Mouse (Mus musculus): ENCODE data around the gene Znfx1. TPM values are rescaled to one million over a fixed set of nuclear protein-coding genes. Genes with fewer than 3 reads are reported as not detected.
A peak's percentile ranks its signal among the peaks of the same experiment; 100 is the strongest.

The Znfx1 gene
- polyA plus RNA-seq, 1 experiment from 2014 or later: 10.4 TPM

DNA sequence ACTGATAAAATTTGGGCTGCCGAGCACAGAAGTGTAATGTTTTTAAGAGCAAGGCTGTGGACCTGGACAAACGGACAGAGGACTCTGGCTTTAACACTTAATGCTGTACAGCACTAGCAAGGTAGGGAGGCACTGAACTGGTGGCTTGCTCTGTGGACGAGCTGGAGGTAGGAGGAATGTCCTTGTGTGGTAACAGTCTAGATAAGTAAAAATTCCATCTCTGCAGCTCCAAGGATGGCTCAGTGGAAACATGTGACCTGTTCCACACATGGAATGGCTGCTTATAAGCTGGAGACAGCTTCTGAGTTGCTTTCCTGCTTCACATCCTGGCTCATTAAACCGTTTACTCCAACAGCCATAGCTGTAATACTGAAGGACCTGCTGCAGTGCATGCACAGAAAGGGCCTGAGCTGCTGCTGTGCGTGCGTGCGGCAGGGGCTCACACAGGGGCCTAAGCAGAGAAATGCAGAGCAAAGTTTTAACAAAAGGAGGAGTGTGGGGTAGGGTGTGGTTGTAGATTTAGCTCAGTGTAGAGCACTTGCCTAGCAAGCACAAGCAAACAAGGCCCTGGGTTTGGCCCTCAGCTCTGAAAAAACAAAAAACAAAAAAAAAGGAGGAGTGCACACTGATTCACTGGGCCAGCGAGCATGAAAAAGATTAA is 14.0 kb downstream of the Znfx1 start:
- Histone ChIP-seq H3K9me3 (replicated peaks) (no peaks in the 10 kb centered on the region), H3K4me3 (no peak overlapping the region), H3K27ac (ENCODE audit: poor library complexity, severe bottlenecking) (peak overlapping the region; percentile 89), H3K36me3 (peaks cover 81% of the 10 kb centered on the region), H3K4me1 (replicated peaks) (peaks cover 22% of the 10 kb centered on the region), H3K4me2 (0 out of 2 replicates have a peak overlapping the region, but pooled peaks have one; percentile 2), H3K27me3 (replicated peaks) (no peaks in the 10 kb centered on the region), H3K9ac (peak overlapping the region; percentile 53)
- peak; percentile 37; the same call in 1 of the 2 replicates for ATAC-seq (ENCODE audit: insufficient number of reproducible peaks, low FRiP score)
- 62% methylated on average over 8 of the region's 8 CpGs for WGBS

DNA sequence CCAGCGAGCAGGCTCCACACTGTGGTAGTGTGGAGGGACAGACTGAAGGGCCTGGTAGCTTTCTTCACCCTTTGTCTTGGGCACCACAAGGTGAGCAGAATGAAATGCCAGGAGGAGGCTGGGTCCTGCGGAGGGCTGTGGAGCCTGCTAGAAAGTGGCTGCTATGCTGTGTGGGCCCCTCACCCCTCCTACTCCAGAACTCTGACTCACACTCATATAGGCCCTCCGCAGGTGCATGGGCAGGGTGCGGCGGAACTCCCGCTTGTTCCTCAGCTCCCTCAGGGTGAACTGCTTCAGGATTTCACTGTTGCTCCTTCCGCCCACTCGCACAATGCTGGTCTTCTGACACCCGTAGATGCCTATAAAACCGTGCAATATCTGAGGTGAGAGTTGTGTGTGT is 14.6 kb downstream of the Znfx1 start:
- peak overlapping the region; percentile 89 for H3K27ac ChIP-seq (ENCODE audit: poor library complexity, severe bottlenecking)

DNA sequence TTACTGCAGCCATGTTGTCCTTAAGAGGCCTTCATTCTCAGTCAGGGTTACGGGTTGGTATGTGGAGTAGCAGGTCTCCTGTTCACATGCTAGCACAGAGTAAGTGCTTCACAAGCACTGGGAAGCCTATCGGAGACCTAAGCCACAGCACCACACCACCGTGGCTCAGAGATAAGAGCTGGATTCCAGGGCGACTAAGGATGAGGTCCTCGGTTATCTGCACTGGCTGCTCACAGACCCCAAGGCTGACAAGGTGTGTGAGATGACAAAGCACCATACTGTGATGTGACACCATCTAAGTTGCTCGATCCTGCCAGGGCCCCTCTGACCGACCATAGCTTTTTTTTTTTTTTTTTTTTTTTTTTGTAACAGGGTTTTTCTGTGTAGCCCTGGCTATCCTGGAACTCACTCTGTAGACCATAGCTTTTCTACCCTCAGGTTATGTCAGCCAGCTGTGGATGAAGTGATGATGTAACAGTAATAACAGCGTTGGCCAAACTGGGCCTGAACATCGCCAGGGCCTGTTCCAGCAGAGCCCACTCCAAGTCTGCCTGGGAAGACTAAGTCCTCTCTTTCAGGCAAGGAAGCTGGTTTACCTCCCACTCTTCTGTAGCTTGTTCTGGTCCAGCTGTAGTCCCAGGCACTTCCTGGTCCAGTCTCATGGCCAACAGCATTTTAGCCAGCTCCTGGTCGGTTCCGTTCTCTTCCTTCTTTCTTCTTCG is 19.3 kb downstream of the Znfx1 start:
- peaks cover 93% of the 10 kb centered on the region for H3K36me3 ChIP-seq
- H3K4me3 ChIP-seq: no peak overlapping the region
- ATAC-seq (ENCODE audit: insufficient number of reproducible peaks, low FRiP score): peak; percentile 92
- peak overlapping the region; percentile 23; the same call in 1 of the 2 replicates for H3K4me2 ChIP-seq
- H3K27ac ChIP-seq (ENCODE audit: poor library complexity, severe bottlenecking): peak overlapping the region; percentile 70
- H3K27me3 ChIP-seq (replicated peaks): no peaks in the 10 kb centered on the region
- H3K9ac ChIP-seq: no peak overlapping the region
- WGBS: 47% methylated on average over 12 of the region's 12 CpGs
- H3K9me3 ChIP-seq (replicated peaks): no peaks in the 10 kb centered on the region
- peaks cover 13% of the 10 kb centered on the region for H3K4me1 ChIP-seq (replicated peaks)

More for the DNA sequence above, 14.6 kb downstream of the Znfx1 start:
- Histone ChIP-seq H3K36me3 (peaks cover 82% of the 10 kb centered on the region), H3K9ac (no peak overlapping the region), H3K4me3 (no peak overlapping the region), H3K4me1 (replicated peaks) (peaks cover 18% of the 10 kb centered on the region), H3K4me2 (no peak overlapping the region), H3K9me3 (replicated peaks) (no peaks in the 10 kb centered on the region), H3K27me3 (replicated peaks) (no peaks in the 10 kb centered on the region)
- WGBS: 86% methylated on average over 10 of the region's 10 CpGs
- ATAC-seq (ENCODE audit: insufficient number of reproducible peaks, low FRiP score): no peak

DNA sequence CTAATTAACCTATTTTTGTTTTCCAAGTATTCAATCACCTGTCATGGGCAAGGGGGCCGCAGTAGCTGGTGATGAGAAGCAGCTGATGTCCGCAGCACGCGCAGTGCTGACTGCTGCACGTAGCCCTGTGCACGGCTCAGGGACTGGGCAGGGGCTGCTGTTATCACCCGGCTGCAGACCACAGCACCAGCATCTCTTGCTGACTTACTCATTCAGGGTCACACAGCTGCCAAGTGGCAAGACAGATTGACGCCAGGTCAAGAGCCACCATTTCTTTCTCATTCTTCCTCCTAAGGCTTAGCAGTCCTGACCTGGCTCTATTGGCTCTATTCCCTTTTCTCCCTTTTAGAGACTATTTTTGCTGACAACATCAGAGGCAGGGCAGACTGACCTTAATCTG is 23.4 kb downstream of the Znfx1 start:
- H3K4me3 ChIP-seq: no peak overlapping the region
- ATAC-seq (ENCODE audit: insufficient number of reproducible peaks, low FRiP score): peak; percentile 71; the same call in 1 of the 2 replicates
- H3K4me2 ChIP-seq: no peak overlapping the region
- no peaks in the 10 kb centered on the region for H3K9me3 ChIP-seq (replicated peaks)
- no peak overlapping the region for H3K9ac ChIP-seq
- peaks cover 98% of the 10 kb centered on the region for H3K36me3 ChIP-seq
- H3K27me3 ChIP-seq (replicated peaks): no peaks in the 10 kb centered on the region
- peaks cover 9% of the 10 kb centered on the region for H3K4me1 ChIP-seq (replicated peaks)
- H3K27ac ChIP-seq (ENCODE audit: poor library complexity, severe bottlenecking): no peak overlapping the region
- WGBS: 77% methylated on average over 8 of the region's 8 CpGs

DNA sequence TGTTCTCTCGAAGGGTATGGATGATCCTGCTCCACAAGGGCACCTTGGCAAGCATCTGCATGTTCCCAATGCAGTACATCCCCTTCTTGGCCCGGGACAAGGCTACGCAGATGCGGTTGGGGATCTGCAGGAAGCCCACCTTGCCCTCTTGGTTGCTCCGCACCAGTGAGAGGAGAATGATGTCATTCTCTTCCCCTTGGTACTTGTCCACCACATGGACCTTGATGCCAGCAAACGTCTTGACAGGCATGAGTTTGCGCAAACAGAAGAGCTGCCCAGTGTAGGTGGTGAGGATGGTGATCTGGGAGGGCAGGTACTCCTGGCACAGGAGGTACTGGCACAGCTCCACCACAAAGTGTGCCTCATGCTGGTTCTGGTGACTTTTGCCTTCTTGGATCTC is 24.1 kb downstream of the Znfx1 start:
- ATAC-seq (ENCODE audit: insufficient number of reproducible peaks, low FRiP score): no peak
- Histone ChIP-seq H3K4me3 (no peak overlapping the region), H3K9ac (no peak overlapping the region), H3K4me1 (replicated peaks) (peaks cover 9% of the 10 kb centered on the region), H3K9me3 (replicated peaks) (no peaks in the 10 kb centered on the region), H3K4me2 (no peak overlapping the region), H3K36me3 (peaks cover 98% of the 10 kb centered on the region), H3K27ac (ENCODE audit: poor library complexity, severe bottlenecking) (no peak overlapping the region), H3K27me3 (replicated peaks) (no peaks in the 10 kb centered on the region)
- WGBS: 90% methylated on average over 7 of the region's 7 CpGs

DNA sequence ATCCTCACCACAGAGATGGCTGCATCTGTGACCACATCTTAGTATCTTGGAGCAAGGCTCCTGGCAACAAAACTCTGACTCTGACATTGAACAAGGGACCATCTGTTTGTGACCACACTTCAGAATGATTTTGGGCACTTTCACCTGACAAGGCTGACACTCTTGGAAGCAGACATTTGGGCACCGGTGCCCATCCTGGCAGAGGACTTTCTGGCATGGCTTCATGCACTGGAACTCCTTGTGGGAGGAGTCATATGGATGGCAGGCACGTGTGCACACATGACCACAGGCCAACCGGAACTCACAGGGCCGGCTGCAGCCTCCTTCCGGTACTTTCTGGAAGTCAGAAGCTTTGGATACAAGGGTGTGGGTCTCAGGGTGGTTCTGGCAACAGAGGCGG is 24.5 kb downstream of the Znfx1 start:
- H3K27me3 ChIP-seq (replicated peaks): no peaks in the 10 kb centered on the region
- H3K4me3 ChIP-seq: no peak overlapping the region
- ATAC-seq (ENCODE audit: insufficient number of reproducible peaks, low FRiP score): no peak
- no peak overlapping the region for H3K9ac ChIP-seq
- H3K36me3 ChIP-seq: peaks cover 100% of the 10 kb centered on the region
- H3K4me1 ChIP-seq (replicated peaks): peaks cover 7% of the 10 kb centered on the region
- no peak overlapping the region for H3K27ac ChIP-seq (ENCODE audit: poor library complexity, severe bottlenecking)
- no peak overlapping the region for H3K4me2 ChIP-seq
- no peaks in the 10 kb centered on the region for H3K9me3 ChIP-seq (replicated peaks)
- 92% methylated on average over 6 of the region's 6 CpGs for whole genome bisulfite sequencing

DNA sequence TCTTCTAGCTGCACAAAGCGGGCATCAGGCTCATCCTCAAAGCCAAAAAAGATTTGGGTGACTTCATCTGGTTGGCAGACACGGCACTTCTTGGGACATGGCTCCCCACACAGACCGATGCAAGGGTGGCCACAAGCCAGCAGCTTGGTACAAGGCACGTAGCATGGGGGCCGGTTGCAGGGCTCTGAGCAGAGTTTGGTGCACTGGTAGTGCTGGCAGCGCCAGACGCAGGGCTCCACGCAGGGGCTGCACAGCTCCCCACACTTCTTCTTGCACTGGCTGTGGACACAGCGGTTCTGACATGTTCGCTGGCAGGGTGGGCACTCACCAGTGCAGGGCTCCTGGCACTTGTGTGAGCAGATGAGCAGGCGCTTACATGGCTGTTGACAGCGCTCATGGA is 25.1 kb downstream of the Znfx1 start:
- 90% methylated on average over 12 of the region's 12 CpGs for WGBS
- no peak for ATAC-seq (ENCODE audit: insufficient number of reproducible peaks, low FRiP score)
- Histone ChIP-seq H3K4me1 (replicated peaks) (peaks cover 2% of the 10 kb centered on the region), H3K27ac (ENCODE audit: poor library complexity, severe bottlenecking) (no peak overlapping the region), H3K4me2 (no peak overlapping the region), H3K36me3 (peaks cover 100% of the 10 kb centered on the region), H3K9me3 (replicated peaks) (no peaks in the 10 kb centered on the region), H3K4me3 (no peak overlapping the region), H3K9ac (no peak overlapping the region), H3K27me3 (replicated peaks) (no peaks in the 10 kb centered on the region)

DNA sequence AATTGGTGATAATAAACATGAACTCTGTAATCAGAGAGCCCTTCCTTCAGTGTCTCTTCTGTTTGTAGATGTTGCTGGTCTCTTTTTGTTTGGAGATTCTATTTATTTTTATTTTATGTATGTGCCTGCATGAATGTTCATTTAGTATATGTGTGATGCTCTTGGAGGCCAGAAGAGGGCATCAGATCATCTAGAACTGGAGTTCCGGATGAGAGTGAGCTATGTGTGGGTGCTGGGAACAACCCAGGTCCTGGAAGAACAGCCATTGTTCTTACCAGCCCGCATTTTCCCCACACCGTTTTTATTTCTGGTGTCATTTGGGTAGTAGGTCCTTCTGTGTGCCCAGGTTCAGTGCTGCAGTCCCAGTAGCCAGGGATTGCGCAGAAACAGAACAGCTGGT is 32.3 kb downstream of the Znfx1 start:
- H3K4me1 ChIP-seq (replicated peaks): no peaks in the 10 kb centered on the region
- no peaks in the 10 kb centered on the region for H3K9me3 ChIP-seq (replicated peaks)
- no peak overlapping the region for H3K4me2 ChIP-seq
- H3K4me3 ChIP-seq: no peak overlapping the region
- H3K27ac ChIP-seq (ENCODE audit: poor library complexity, severe bottlenecking): no peak overlapping the region
- H3K9ac ChIP-seq: no peak overlapping the region
- H3K36me3 ChIP-seq: peaks cover 98% of the 10 kb centered on the region
- ATAC-seq (ENCODE audit: insufficient number of reproducible peaks, low FRiP score): no peak
- H3K27me3 ChIP-seq (replicated peaks): no peaks in the 10 kb centered on the region
- 95% methylated on average over 4 of the region's 4 CpGs for WGBS

DNA sequence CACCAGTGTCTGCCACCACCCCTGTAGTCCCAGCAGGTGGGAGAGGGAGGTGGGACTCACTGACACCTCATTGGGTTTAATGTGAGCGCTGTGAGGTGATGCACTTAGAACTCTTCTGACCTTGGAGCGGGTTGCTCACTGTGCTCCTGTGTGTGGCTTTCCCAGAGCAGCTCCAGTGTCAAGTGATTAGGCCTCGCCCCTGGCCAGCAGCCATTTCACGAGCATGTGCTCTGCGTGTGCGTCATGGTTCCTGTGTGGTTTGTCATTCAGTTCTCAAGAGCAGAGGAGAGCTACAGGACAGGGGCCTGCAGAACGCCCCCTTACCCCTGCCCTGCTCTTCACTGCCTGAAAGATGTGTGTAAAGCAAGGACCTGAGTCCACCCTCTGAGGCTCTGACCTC is 34.3 kb downstream of the Znfx1 start:
- Histone ChIP-seq H3K9me3 (replicated peaks) (no peaks in the 10 kb centered on the region), H3K4me3 (no peak overlapping the region), H3K9ac (no peak overlapping the region), H3K4me1 (replicated peaks) (no peaks in the 10 kb centered on the region), H3K27ac (ENCODE audit: poor library complexity, severe bottlenecking) (no peak overlapping the region), H3K4me2 (no peak overlapping the region), H3K36me3 (peaks cover 95% of the 10 kb centered on the region), H3K27me3 (replicated peaks) (no peaks in the 10 kb centered on the region)
- 87% methylated on average over 7 of the region's 7 CpGs for WGBS
- no peak for ATAC-seq (ENCODE audit: insufficient number of reproducible peaks, low FRiP score)

DNA sequence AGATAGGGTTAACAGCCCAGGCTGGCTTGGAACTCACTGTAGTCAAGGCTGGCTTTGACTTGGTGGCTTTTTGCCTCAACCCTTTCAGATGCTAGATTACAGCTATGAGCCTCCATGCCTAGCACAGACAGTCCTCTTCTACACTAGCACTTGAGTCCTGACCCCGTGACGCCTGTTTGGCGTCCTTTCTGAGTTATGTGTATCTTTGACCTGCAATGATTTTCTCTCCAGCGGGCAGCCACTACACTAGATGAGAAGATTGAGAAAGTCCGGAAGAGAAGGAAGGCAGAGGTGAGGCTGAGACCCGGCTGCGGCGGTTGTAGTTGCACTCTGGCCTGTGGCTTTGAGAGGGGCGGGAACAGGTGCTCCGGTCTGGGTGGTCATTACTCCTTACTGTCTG is 43.4 kb downstream of the Znfx1 start:
- H3K36me3 ChIP-seq: peaks cover 62% of the 10 kb centered on the region
- ATAC-seq (ENCODE audit: insufficient number of reproducible peaks, low FRiP score): no peak
- H3K4me2 ChIP-seq: no peak overlapping the region
- no peak overlapping the region for H3K9ac ChIP-seq
- WGBS: 90% methylated on average over 10 of the region's 10 CpGs
- no peaks in the 10 kb centered on the region for H3K27me3 ChIP-seq (replicated peaks)
- no peaks in the 10 kb centered on the region for H3K9me3 ChIP-seq (replicated peaks)
- no peak overlapping the region for H3K4me3 ChIP-seq
- no peak overlapping the region for H3K27ac ChIP-seq (ENCODE audit: poor library complexity, severe bottlenecking)
- H3K4me1 ChIP-seq (replicated peaks): peaks cover 17% of the 10 kb centered on the region

DNA sequence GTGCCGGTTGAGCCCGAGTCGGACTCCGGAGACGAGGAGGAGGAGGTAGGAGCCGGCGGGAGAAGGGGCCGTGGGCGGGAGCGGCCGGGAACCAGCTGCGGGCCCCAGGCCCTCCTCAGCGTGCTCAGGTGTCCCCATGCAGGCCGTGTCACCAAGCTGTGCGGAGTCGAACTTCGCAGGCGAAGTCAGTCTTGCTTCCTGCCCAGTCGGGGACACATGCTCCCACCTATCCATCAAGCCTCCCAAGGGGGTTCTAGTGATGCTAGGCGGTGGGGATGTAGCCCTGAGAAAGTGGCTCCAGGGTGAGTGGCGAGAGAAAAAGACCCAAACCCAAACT is 47.5 kb downstream of the Znfx1 start:
- Histone ChIP-seq H3K27me3 (replicated peaks) (no peaks in the 10 kb centered on the region), H3K4me1 (replicated peaks) (peaks cover 17% of the 10 kb centered on the region), H3K4me3 (peak overlapping the region; percentile 92), H3K36me3 (peaks cover 28% of the 10 kb centered on the region), H3K27ac (ENCODE audit: poor library complexity, severe bottlenecking) (no peak overlapping the region), H3K4me2 (peak overlapping the region; percentile 86), H3K9me3 (replicated peaks) (no peaks in the 10 kb centered on the region), H3K9ac (peak overlapping the region; percentile 84)
- WGBS: 0% methylated on average over 21 of the region's 21 CpGs
- peak; percentile 72 for ATAC-seq (ENCODE audit: insufficient number of reproducible peaks, low FRiP score)

Measured in heart, embryonic 12.5 days (tissue).